Mouse (Mus musculus): ENCODE measurements around the gene Lmna. TPM values are rescaled to one million over a fixed set of nuclear protein-coding genes. Genes with fewer than 3 reads are reported as not detected.

Lmna gene
- total RNA-seq, 2 experiments from 2014 or later, result 46.2 to 50.5 TPM

- no peak for DNase-seq (ENCODE audit: low spot score in 2 of 2)
These were observed 30.3 kb upstream of the Lmna start for GRCm38 (mm10) chr3:88540085-88540484.

- DNase-seq (ENCODE audit: low spot score in 2 of 2), result no peak
These were observed 29.6 kb upstream of the Lmna start for GRCm38 (mm10) chr3:88539397-88539796.

- no peak for DNase-seq (ENCODE audit: low spot score in 2 of 2)
These were observed 28.8 kb upstream of the Lmna start for GRCm38 (mm10) chr3:88538271-88539145.

- no peak for DNase-seq (ENCODE audit: low spot score in 2 of 2)
These were observed 27.4 kb upstream of the Lmna start for GRCm38 (mm10) chr3:88537146-88537545.

- peak; percentile 52 to 74 for DNase-seq (ENCODE audit: low spot score in 2 of 2)
These were observed 26.6 kb upstream of the Lmna start for GRCm38 (mm10) chr3:88536103-88536930.

GRCm38 (mm10) chr3:88535527-88535926 lies 25.8 kb upstream of the Lmna start:
- no peak for DNase-seq (ENCODE audit: low spot score in 2 of 2)

GRCm38 (mm10) chr3:88535005-88535404 lies 25.2 kb upstream of the Lmna start:
- no peak for DNase-seq (ENCODE audit: low spot score in 2 of 2)

GRCm38 (mm10) chr3:88533706-88534105 lies 23.9 kb upstream of the Lmna start:
- DNase-seq (ENCODE audit: low spot score in 2 of 2), result no peak

GRCm38 (mm10) chr3:88532689-88533511 lies 23.1 kb upstream of the Lmna start:
- peak; percentile 42 to 55 for DNase-seq (ENCODE audit: low spot score in 2 of 2)

GRCm38 (mm10) chr3:88532299-88532674 lies 22.5 kb upstream of the Lmna start, which contains the start of gene Mex3a:
Mex3a (plus strand) TSS chr3:88532395.
- DNase-seq (ENCODE audit: low spot score in 2 of 2), result no peak

- DNase-seq (ENCODE audit: low spot score in 2 of 2), result peak; percentile 89 to 91
These were observed 21.9 kb upstream of the Lmna start for GRCm38 (mm10) chr3:88531348-88532298.

- DNase-seq (ENCODE audit: low spot score in 2 of 2), result no peak
These were observed 20.5 kb upstream of the Lmna start for GRCm38 (mm10) chr3:88530082-88530864.

GRCm38 (mm10) chr3:88529204-88530000 lies 19.6 kb upstream of the Lmna start:
- no peak for DNase-seq (ENCODE audit: low spot score in 2 of 2)

- no peak for DNase-seq (ENCODE audit: low spot score in 2 of 2)
These were observed 18.9 kb upstream of the Lmna start for GRCm38 (mm10) chr3:88528646-88529045.

- no peak for DNase-seq (ENCODE audit: low spot score in 2 of 2)
These were observed 17.8 kb upstream of the Lmna start for GRCm38 (mm10) chr3:88527565-88527964.

- DNase-seq (ENCODE audit: low spot score in 2 of 2), result peak; percentile 80 to 87
These were observed 16.7 kb upstream of the Lmna start for GRCm38 (mm10) chr3:88526157-88527131.

- DNase-seq (ENCODE audit: low spot score in 2 of 2), result no peak
These were observed 15.3 kb upstream of the Lmna start for GRCm38 (mm10) chr3:88525021-88525420.
